Mouse (Mus musculus) left cerebral cortex, adult 2 months (tissue): ENCODE measurements around the gene Il27ra. TPM values are rescaled to one million over a fixed set of nuclear protein-coding genes. Genes with fewer than 3 reads are reported as not detected.
A peak's percentile ranks its signal among the peaks of the same experiment; 100 is the strongest.

ENCODE experiments used
- DNase-seq, 2 experiments: peaks; one replicate each; pipeline ENCODE4 v3.0.0; 2021 to 2022; ENCODE audit warnings: low spot score in 2 of 2, mixed read lengths in 1 of 2; ENCODE audit errors: extremely low spot score in 1 of 2
- H3K27ac ChIP-seq: fragments of 200-600 bp; 2 replicates; pipeline ENCODE4 v1.8.1; 2022
- H3K4me3 ChIP-seq: fragments of 200-600 bp; 2 replicates; pipeline ENCODE4 v1.8.1; 2022
- CTCF ChIP-seq: fragments of 200-600 bp; IDR thresholded peaks from 2 replicates; pipeline ENCODE4 v1.8.1; 2022; ENCODE audit warnings: antibody characterized with exemption, mild to moderate bottlenecking, moderate library complexity
- intact Hi-C: fragments of 180-260 bp; cut with DNase I; formaldehyde crosslinking; loops from one replicate; pipeline ENCODE4 v1.15.1; 2025
- microRNA-seq, 2 experiments: library from miRNA; unstranded; fragments of <30 nt; microRNA quantifications; one replicate each; pipeline ENCODE4 v1.2.0; 2021
- total RNA-seq, 2 experiments: library from RNA; stranded (reverse); gene quantifications; 2 replicates each; pipeline ENCODE4 v1.2.3; 2021

Il27ra gene
- total RNA-seq, 2 experiments from 2014 or later, result 0.23 to 0.41 TPM

DNA sequence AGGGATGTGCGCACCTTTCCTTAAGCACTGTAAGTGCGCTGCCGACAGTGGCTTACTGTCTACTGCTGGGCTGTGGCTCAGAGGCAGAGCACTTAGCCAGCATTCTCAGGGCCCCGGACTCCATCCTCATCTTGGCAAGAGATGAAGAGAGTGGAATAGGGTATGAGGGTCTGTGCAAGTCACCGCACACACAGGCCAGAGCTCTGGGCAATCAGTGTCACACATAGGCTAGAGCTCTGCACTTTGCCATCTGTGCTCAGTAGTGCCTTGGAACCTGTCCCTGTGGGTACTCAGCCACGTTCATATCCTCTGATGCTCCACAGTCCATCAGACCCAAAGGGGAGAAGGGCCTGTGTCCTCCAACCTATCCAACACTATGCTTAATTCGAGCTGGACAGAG, 60.9 kb downstream of the Il27ra start:
- H3K27ac ChIP-seq, result no peak overlapping the region
- no peak for TF ChIP-seq CTCF
- DNase-seq, result no peak
- intact Hi-C loops, result no loop called here
- no peak overlapping the region for H3K4me3 ChIP-seq

DNA sequence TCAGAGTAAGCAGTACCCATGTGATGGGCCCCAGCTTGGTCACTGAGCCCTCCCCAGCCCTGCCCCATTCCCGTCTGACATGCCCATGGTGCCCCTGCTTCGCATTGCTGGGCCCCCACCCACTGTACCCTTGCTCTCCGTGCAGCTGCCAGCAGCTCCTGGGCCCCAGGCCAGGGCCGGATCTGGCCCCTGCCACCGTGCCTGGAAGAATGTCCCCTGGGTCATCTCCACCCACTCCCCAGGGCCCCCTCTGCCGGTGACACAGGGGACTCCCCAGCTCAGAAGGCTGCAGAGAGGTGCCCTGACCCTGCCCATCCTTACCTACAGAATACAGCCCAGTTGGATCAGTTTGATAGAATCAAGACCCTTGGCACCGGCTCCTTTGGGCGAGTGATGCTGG, 61.5 kb downstream of the Il27ra start:
- DNase-seq, result no peak
- intact Hi-C loops, result no loop called here
- peak; percentile 7 for TF ChIP-seq CTCF
- H3K27ac ChIP-seq, result no peak overlapping the region
- no peak overlapping the region for H3K4me3 ChIP-seq

Small RNAs within 50 kb of the gene (microRNA-seq; reads per million reads assigned to microRNA genes)
- gene Mir1199, result 0.97 to 2.6 reads per million in 2 experiments
- 0 reads per million in 2 experiments for gene Mir709
- 11.9 to 13.9 reads per million in 2 experiments for gene Mir8111

Other genes with a start within 250 kb of the Il27ra start
- gene Adgrl1, start 142.5 kb downstream of the Il27ra start, total RNA-seq, result 100 to 1,000 TPM; 397 to 418 TPM
- under 1 TPM; 0.44 to 0.63 TPM for gene Gm10644, start 87.4 kb downstream of the Il27ra start, total RNA-seq
- under 1 TPM; 0.35 to 0.66 TPM for gene Asf1b, start 87.1 kb downstream of the Il27ra start, total RNA-seq
- gene Prkaca, start 69.6 kb downstream of the Il27ra start, total RNA-seq, result 100 to 1,000 TPM; 236 to 250 TPM
- gene Samd1, start 44.9 kb downstream of the Il27ra start, total RNA-seq, result 10 to 100 TPM; 39.3 to 43.7 TPM
- gene 1700067K01Rik, start 41.1 kb downstream of the Il27ra start, total RNA-seq, result under 1 TPM in 1 of 2 experiments, not detected in 1; 0.41 TPM
- 1 to 10 TPM; 1.0 to 1.3 TPM for gene 2210011C24Rik, start 30.4 kb downstream of the Il27ra start, total RNA-seq
- 1 to 10 TPM; 2.2 to 2.7 TPM for gene Palm3, start 21.1 kb downstream of the Il27ra start, total RNA-seq
- not detected for gene Rln3, start 2.4 kb upstream of the Il27ra start, total RNA-seq
- 1 to 10 TPM; 2.8 to 3.5 TPM for gene Gm10643, start 22.5 kb upstream of the Il27ra start, total RNA-seq
- 10 to 100 TPM; 27.1 to 30.0 TPM for gene Rfx1, start 24.2 kb upstream of the Il27ra start, total RNA-seq
- gene Dcaf15, start 62.2 kb upstream of the Il27ra start, total RNA-seq, result 10 to 100 TPM; 17.9 to 18.0 TPM
- not detected for gene Podnl1, start 83.4 kb upstream of the Il27ra start, total RNA-seq
- gene Cc2d1a, start 105.3 kb upstream of the Il27ra start, total RNA-seq, result 10 to 100 TPM; 49.9 to 52.2 TPM
- gene 4930432K21Rik, start 105.4 kb upstream of the Il27ra start, total RNA-seq, result 1 to 10 TPM; 2.0 to 2.8 TPM
- 1 to 10 TPM; 2.0 to 3.0 TPM for gene Nanos3, start 142.6 kb upstream of the Il27ra start, total RNA-seq
- 10 to 100 TPM; 15.1 to 17.8 TPM for gene Zswim4, start 194.5 kb upstream of the Il27ra start, total RNA-seq
- gene D8Ertd738e, start 207.1 kb upstream of the Il27ra start, total RNA-seq, result 100 to 1,000 TPM; 124 to 140 TPM
- 10 to 100 TPM; 13.2 to 16.5 TPM for gene Mri1, start 214.7 kb upstream of the Il27ra start, total RNA-seq
- 10 to 100 TPM; 27.7 to 35.5 TPM for gene Ccdc130, start 227.8 kb upstream of the Il27ra start, total RNA-seq